Mouse (Mus musculus) stomach, embryonic 14.5 days (tissue): ENCODE results near the gene Mfsd2a. TPM values are rescaled to one million over a fixed set of nuclear protein-coding genes. Genes with fewer than 3 reads are reported as not detected.
"Not testable (repeated sequence)": the region's sequence is repeated elsewhere in the genome, so short reads cannot be mapped to it uniquely, and the experiment has no call there.

ENCODE experiments used
- ATAC-seq: fragments of 200-750 bp; cut with Nextera tagmentation; 2 replicates; pipeline ENCODE4 v1.8.0; 2017; ENCODE audit warnings: low read depth, moderate TSS enrichment; ENCODE audit not compliant: insufficient number of reproducible peaks, insufficient read depth, low FRiP score
- H3K27ac ChIP-seq: fragments of 300-500 bp; sonication (generic); 2 replicates; pipeline ENCODE4 v1.5.1; 2014; ENCODE audit warnings: mild to moderate bottlenecking, low read length, moderate library complexity, mixed read lengths
- H3K27me3 ChIP-seq: fragments of 300-500 bp; sonication (generic); 2 replicates; pipeline ENCODE4 v1.6.1; 2014; ENCODE audit warnings: low read length, control low read depth, mixed read lengths; ENCODE audit not compliant: control insufficient read depth, insufficient read depth
- H3K36me3 ChIP-seq: fragments of 300-500 bp; sonication (generic); 2 replicates; pipeline ENCODE4 v1.6.1; 2014; ENCODE audit warnings: mild to moderate bottlenecking, control low read depth, low read length, moderate library complexity, mixed read lengths; ENCODE audit not compliant: control insufficient read depth, insufficient read depth
- H3K4me1 ChIP-seq: fragments of 300-500 bp; sonication (generic); 2 replicates; pipeline ENCODE4 v1.6.1; 2014; ENCODE audit warnings: low read length, control low read depth, mixed read lengths; ENCODE audit not compliant: control insufficient read depth, insufficient read depth
- H3K4me2 ChIP-seq: fragments of 300-500 bp; sonication (generic); replicated peaks from 2 replicates; pipeline ENCODE4 v1.6.1; 2014; ENCODE audit warnings: low read depth, low read length, control low read depth
- H3K4me3 ChIP-seq: fragments of 300-500 bp; sonication (generic); 2 replicates; pipeline ENCODE4 v1.5.1; 2014; ENCODE audit warnings: low read depth, low read length, control low read depth
- H3K9ac ChIP-seq: fragments of 300-500 bp; sonication (generic); replicated peaks from 2 replicates; pipeline ENCODE4 v1.6.1; 2014; ENCODE audit warnings: low read depth, mild to moderate bottlenecking, control low read depth, low read length, moderate library complexity, mixed read lengths
- H3K9me3 ChIP-seq: fragments of 300-500 bp; sonication (generic); 2 replicates; pipeline ENCODE4 v1.6.1; 2016; ENCODE audit warnings: low read depth, low read length, control low read depth; ENCODE audit not compliant: control insufficient read depth
- WGBS: fragments of 180-500 bp; shearing (Covaris S2); extraction: QIAGEN DNeasy Blood & Tissue Kit; methylation state at CpG from one replicate; pipeline ENCODE4 v1.1.7; 2014; 5-methylcytosine and 5-hydroxymethylcytosine counted together
- polyA plus RNA-seq: library from polyadenylated mRNA; unstranded; fragments of >200 nt; fragmentation: Nextera tagmentation; extraction: Ambion mirVana; gene quantifications from 2 replicates; pipeline ENCODE4 v1.2.1, GENCODE M21; 2014

The Mfsd2a gene
- polyA plus RNA-seq, 1 experiment from 2014 or later: 2.5 TPM

GRCm38 (mm10) chr4:122996221-122996617, 35.2 kb upstream of the Mfsd2a start:
- under 1% methylated on average over 31 of the region's 32 CpGs for WGBS
- H3K4me3 ChIP-seq: peak overlapping the region; percentile 81
- H3K9ac ChIP-seq: peak overlapping the region; percentile 69
- no peaks in the 10 kb centered on the region for H3K9me3 ChIP-seq
- peak; percentile 31; the same call in 1 of the 2 replicates for ATAC-seq
- H3K4me1 ChIP-seq: peaks cover 3% of the 10 kb centered on the region; the same call in 1 of the 2 replicates
- peaks cover 3% of the 10 kb centered on the region; the same call in 1 of the 2 replicates for H3K36me3 ChIP-seq
- no peaks in the 10 kb centered on the region; the same call in 1 of the 2 replicates for H3K27me3 ChIP-seq
- H3K4me2 ChIP-seq: peak overlapping the region; percentile 66
- H3K27ac ChIP-seq: peak overlapping the region; percentile 90

GRCm38 (mm10) chr4:122995404-122996220, 34.6 kb upstream of the Mfsd2a start, which contains the start of gene Mycl:
TSS of gene Mycl (plus strand) at chr4:122995652.
- H3K4me3 ChIP-seq: peak within 1 kb of the TSS; percentile 81
- peak within 1 kb of the TSS; percentile 66 for H3K4me2 ChIP-seq
- ATAC-seq: peak; percentile 91
- peaks cover 3% of the 10 kb centered on the region; the same call in 1 of the 2 replicates for H3K4me1 ChIP-seq
- no peaks in the 10 kb centered on the region; the same call in 1 of the 2 replicates for H3K27me3 ChIP-seq
- H3K36me3 ChIP-seq: 0 out of 2 replicates have a peak, but pooled peaks cover under 1% of the 10 kb centered on the region
- WGBS: under 1% methylated on average over 61 of the region's 69 CpGs
- H3K27ac ChIP-seq: peak within 1 kb of the TSS; percentile 90
- peak within 1 kb of the TSS; percentile 69 for H3K9ac ChIP-seq
- no peaks in the 10 kb centered on the region for H3K9me3 ChIP-seq

- Histone ChIP-seq H3K4me2 (no peak overlapping the region), H3K27me3 (no peaks in the 10 kb centered on the region), H3K9ac (no peak overlapping the region), H3K36me3 (no peaks in the 10 kb centered on the region), H3K4me1 (0 out of 2 replicates have a peak, but pooled peaks cover 3% of the 10 kb centered on the region), H3K9me3 (no peaks in the 10 kb centered on the region), H3K27ac (no peak overlapping the region), H3K4me3 (no peak overlapping the region)
- 47% methylated on average over 3 of the region's 3 CpGs for WGBS
- no peak for ATAC-seq
These were observed 31.3 kb upstream of the Mfsd2a start for GRCm38 (mm10) chr4:122992276-122992675.

- ATAC-seq: no peak
- no peak overlapping the region for H3K27ac ChIP-seq
- WGBS: 85% methylated on average over 1 of the region's 1 CpGs
- H3K4me2 ChIP-seq: no peak overlapping the region
- no peaks in the 10 kb centered on the region for H3K36me3 ChIP-seq
- no peaks in the 10 kb centered on the region for H3K9me3 ChIP-seq
- 0 out of 2 replicates have a peak, but pooled peaks cover 3% of the 10 kb centered on the region for H3K4me1 ChIP-seq
- no peak overlapping the region for H3K9ac ChIP-seq
- no peaks in the 10 kb centered on the region for H3K27me3 ChIP-seq
- no peak overlapping the region for H3K4me3 ChIP-seq
These were observed 30.2 kb upstream of the Mfsd2a start for GRCm38 (mm10) chr4:122991177-122991576.

GRCm38 (mm10) chr4:122988004-122988403, 27.0 kb upstream of the Mfsd2a start:
- H3K36me3 ChIP-seq, H3K9me3 ChIP-seq, H3K9ac ChIP-seq, H3K4me3 ChIP-seq, H3K4me1 ChIP-seq, H3K4me2 ChIP-seq, H3K27ac ChIP-seq, H3K27me3 ChIP-seq, ATAC-seq: not testable (repeated sequence)
- 56% methylated on average over 3 of the region's 3 CpGs for WGBS

GRCm38 (mm10) chr4:122987421-122987820, 26.4 kb upstream of the Mfsd2a start:
- no peak overlapping the region for H3K9ac ChIP-seq
- no peaks in the 10 kb centered on the region for H3K9me3 ChIP-seq
- H3K4me3 ChIP-seq: no peak overlapping the region
- WGBS: 53% methylated on average over 4 of the region's 4 CpGs
- H3K4me1 ChIP-seq: no peaks in the 10 kb centered on the region
- no peak for ATAC-seq
- no peaks in the 10 kb centered on the region for H3K36me3 ChIP-seq
- peaks cover 9% of the 10 kb centered on the region; the same call in 1 of the 2 replicates for H3K27me3 ChIP-seq
- no peak overlapping the region for H3K27ac ChIP-seq
- no peak overlapping the region for H3K4me2 ChIP-seq

GRCm38 (mm10) chr4:122985110-122985509, 24.1 kb upstream of the Mfsd2a start:
- Histone ChIP-seq H3K4me3 (no peak overlapping the region), H3K9me3 (no peaks in the 10 kb centered on the region), H3K4me1 (0 out of 2 replicates have a peak, but pooled peaks cover 3% of the 10 kb centered on the region), H3K27me3 (peaks cover 9% of the 10 kb centered on the region; the same call in 1 of the 2 replicates), H3K36me3 (no peaks in the 10 kb centered on the region), H3K4me2 (no peak overlapping the region), H3K27ac (no peak overlapping the region), H3K9ac (no peak overlapping the region)
- 40% methylated on average over 8 of the region's 8 CpGs for WGBS
- ATAC-seq: peak; percentile 83; the same call in 1 of the 2 replicates

GRCm38 (mm10) chr4:122983486-122984261, 22.7 kb upstream of the Mfsd2a start:
- Histone ChIP-seq H3K27me3 (peaks cover 9% of the 10 kb centered on the region; the same call in 1 of the 2 replicates), H3K27ac (no peak overlapping the region), H3K9ac (no peak overlapping the region), H3K4me1 (0 out of 2 replicates have a peak, but pooled peaks cover 3% of the 10 kb centered on the region), H3K9me3 (no peaks in the 10 kb centered on the region), H3K4me3 (no peak overlapping the region), H3K36me3 (no peaks in the 10 kb centered on the region), H3K4me2 (0 out of 2 replicates have a peak overlapping the region, but pooled peaks have one; percentile 10)
- WGBS: 25% methylated on average over 17 of the region's 17 CpGs
- ATAC-seq: no peak
